Mouse (Mus musculus) liver, embryonic 15.5 days (tissue): Measurements from ENCODE around the gene Ctbp2. TPM values are rescaled to one million over a fixed set of nuclear protein-coding genes. Genes with fewer than 3 reads are reported as not detected.

Experiments used
- ATAC-seq: fragments of 200-750 bp; cut with Nextera tagmentation; 2 replicates; pipeline ENCODE4 v1.8.0; 2017; ENCODE audit warnings: moderate number of reproducible peaks, mild to moderate bottlenecking, moderate library complexity; ENCODE audit not compliant: insufficient read depth
- H3K27ac ChIP-seq: fragments of 300-500 bp; sonication (generic); replicated peaks from 2 replicates; pipeline ENCODE4 v1.5.1; 2015; ENCODE audit warnings: mild to moderate bottlenecking, inconsistent platforms
- H3K27me3 ChIP-seq: fragments of 300-500 bp; sonication (generic); 2 replicates; pipeline ENCODE4 v1.6.1; 2015; ENCODE audit warnings: mild to moderate bottlenecking, inconsistent platforms
- H3K36me3 ChIP-seq: fragments of 300-500 bp; sonication (generic); replicated peaks from 2 replicates; pipeline ENCODE4 v1.6.1; 2015; ENCODE audit warnings: moderate library complexity, mild to moderate bottlenecking, inconsistent platforms
- H3K4me1 ChIP-seq: fragments of 300-500 bp; sonication (generic); replicated peaks from 2 replicates; pipeline ENCODE4 v1.6.1; 2015; ENCODE audit warnings: inconsistent platforms
- H3K4me2 ChIP-seq: fragments of 300-500 bp; sonication (generic); 2 replicates; pipeline ENCODE4 v1.6.1; 2015; ENCODE audit warnings: moderate library complexity, mild to moderate bottlenecking, inconsistent platforms
- H3K4me3 ChIP-seq: fragments of 300-500 bp; sonication (generic); replicated peaks from 2 replicates; pipeline ENCODE4 v1.5.1; 2015; ENCODE audit warnings: mild to moderate bottlenecking, inconsistent platforms
- H3K9ac ChIP-seq: fragments of 300-500 bp; sonication (generic); 2 replicates; pipeline ENCODE4 v1.6.1; 2015; ENCODE audit warnings: moderate library complexity, mild to moderate bottlenecking, inconsistent platforms
- H3K9me3 ChIP-seq: fragments of 300-500 bp; sonication (generic); replicated peaks from 2 replicates; pipeline ENCODE4 v1.6.1; 2016; ENCODE audit warnings: inconsistent platforms
- WGBS: fragments of 180-500 bp; shearing (Covaris S2); methylation state at CpG from one replicate; pipeline ENCODE4 v1.1.7; 2015; ENCODE audit warnings: mixed read lengths; ENCODE audit not compliant: insufficient replicate concordance; 5-methylcytosine and 5-hydroxymethylcytosine counted together
- polyA plus RNA-seq: library from polyadenylated mRNA; unstranded; fragments of >200 nt; fragmentation: Nextera tagmentation; extraction: Ambion mirVana; gene quantifications from 2 replicates; pipeline ENCODE4 v1.2.1, GENCODE M21; 2015

The Ctbp2 gene
- polyA plus RNA-seq, 1 experiment from 2014 or later = 8.1 TPM

- peaks cover 8% of the 10 kb centered on the region for H3K4me1 ChIP-seq
- no peaks in the 10 kb centered on the region for H3K9me3 ChIP-seq
- H3K4me3 ChIP-seq = no peak overlapping the region
- no peak for ATAC-seq
- no peak overlapping the region for H3K4me2 ChIP-seq
- no peaks in the 10 kb centered on the region for H3K27me3 ChIP-seq
- no peak overlapping the region for H3K9ac ChIP-seq
- 12% methylated on average over 3 of the region's 3 CpGs for WGBS
- H3K27ac ChIP-seq = no peak overlapping the region
- H3K36me3 ChIP-seq = no peaks in the 10 kb centered on the region
Observed at GRCm38 (mm10) chr7:133003421-133003820, 120.7 kb downstream of the Ctbp2 start.

GRCm38 (mm10) chr7:133002271-133002670 is 121.9 kb downstream of the Ctbp2 start:
- no peak overlapping the region for H3K9ac ChIP-seq
- no peak overlapping the region for H3K4me2 ChIP-seq
- H3K9me3 ChIP-seq = no peaks in the 10 kb centered on the region
- WGBS = 89% methylated on average over 6 of the region's 6 CpGs
- H3K36me3 ChIP-seq = no peaks in the 10 kb centered on the region
- no peak overlapping the region for H3K27ac ChIP-seq
- ATAC-seq = no peak
- no peaks in the 10 kb centered on the region for H3K27me3 ChIP-seq
- no peak overlapping the region for H3K4me3 ChIP-seq
- peaks cover 8% of the 10 kb centered on the region for H3K4me1 ChIP-seq

GRCm38 (mm10) chr7:133001388-133001787 is 122.8 kb downstream of the Ctbp2 start:
- no peak overlapping the region for H3K27ac ChIP-seq
- no peak overlapping the region for H3K4me2 ChIP-seq
- no peak overlapping the region for H3K4me3 ChIP-seq

GRCm38 (mm10) chr7:132999061-132999460 is 125.1 kb downstream of the Ctbp2 start:
- no peak for ATAC-seq
- Histone ChIP-seq H3K4me1 (peaks cover 8% of the 10 kb centered on the region), H3K27me3 (no peaks in the 10 kb centered on the region), H3K9me3 (no peaks in the 10 kb centered on the region), H3K27ac (no peak overlapping the region), H3K4me3 (no peak overlapping the region), H3K4me2 (no peak overlapping the region), H3K36me3 (no peaks in the 10 kb centered on the region; the same call in 1 of the 2 replicates), H3K9ac (no peak overlapping the region)
- 79% methylated on average over 11 of the region's 11 CpGs for WGBS

More at GRCm38 (mm10) chr7:133001388-133001787, 122.8 kb downstream of the Ctbp2 start:
- no peak for ATAC-seq
- H3K4me1 ChIP-seq = peaks cover 8% of the 10 kb centered on the region
- no peaks in the 10 kb centered on the region for H3K9me3 ChIP-seq
- no peak overlapping the region for H3K9ac ChIP-seq
- no peaks in the 10 kb centered on the region for H3K27me3 ChIP-seq
- 70% methylated on average over 3 of the region's 3 CpGs for WGBS
- H3K36me3 ChIP-seq = no peaks in the 10 kb centered on the region; the same call in 1 of the 2 replicates

- WGBS = 80% methylated on average over 12 of the region's 12 CpGs
- no peak for ATAC-seq
- H3K27ac ChIP-seq = no peak overlapping the region
- H3K4me1 ChIP-seq = peaks cover 6% of the 10 kb centered on the region
- H3K9ac ChIP-seq = no peak overlapping the region
- no peak overlapping the region for H3K4me3 ChIP-seq
- no peaks in the 10 kb centered on the region; the same call in 1 of the 2 replicates for H3K36me3 ChIP-seq
- H3K9me3 ChIP-seq = no peaks in the 10 kb centered on the region
- no peak overlapping the region for H3K4me2 ChIP-seq
- H3K27me3 ChIP-seq = no peaks in the 10 kb centered on the region
Observed at GRCm38 (mm10) chr7:132998639-132999038, 125.5 kb downstream of the Ctbp2 start.

GRCm38 (mm10) chr7:132996391-132996790 is 127.8 kb downstream of the Ctbp2 start:
- no peak for ATAC-seq

GRCm38 (mm10) chr7:132994628-132995191 is 129.4 kb downstream of the Ctbp2 start:
- H3K9ac ChIP-seq = no peak overlapping the region
- 70% methylated on average over 6 of the region's 6 CpGs for WGBS
- H3K36me3 ChIP-seq = peaks cover 12% of the 10 kb centered on the region; the same call in 1 of the 2 replicates
- no peak for ATAC-seq
- H3K9me3 ChIP-seq = no peaks in the 10 kb centered on the region
- H3K4me3 ChIP-seq = no peak overlapping the region
- no peaks in the 10 kb centered on the region for H3K4me1 ChIP-seq
- no peak overlapping the region for H3K27ac ChIP-seq
- no peaks in the 10 kb centered on the region for H3K27me3 ChIP-seq
- H3K4me2 ChIP-seq = no peak overlapping the region

More at GRCm38 (mm10) chr7:132996391-132996790, 127.8 kb downstream of the Ctbp2 start:
- Histone ChIP-seq H3K27ac (no peak overlapping the region), H3K9me3 (no peaks in the 10 kb centered on the region), H3K36me3 (no peaks in the 10 kb centered on the region; the same call in 1 of the 2 replicates), H3K9ac (no peak overlapping the region), H3K27me3 (no peaks in the 10 kb centered on the region), H3K4me1 (no peaks in the 10 kb centered on the region), H3K4me3 (no peak overlapping the region), H3K4me2 (no peak overlapping the region)
- WGBS = 74% methylated on average over 5 of the region's 5 CpGs

GRCm38 (mm10) chr7:132994120-132994519 is 130.0 kb downstream of the Ctbp2 start:
- Histone ChIP-seq H3K27ac (no peak overlapping the region), H3K4me2 (no peak overlapping the region), H3K27me3 (no peaks in the 10 kb centered on the region), H3K4me3 (no peak overlapping the region), H3K4me1 (no peaks in the 10 kb centered on the region), H3K36me3 (peaks cover 16% of the 10 kb centered on the region; the same call in 1 of the 2 replicates), H3K9ac (no peak overlapping the region), H3K9me3 (no peaks in the 10 kb centered on the region)
- no peak for ATAC-seq
- WGBS = 70% methylated on average over 8 of the region's 8 CpGs

- H3K36me3 ChIP-seq = peaks cover 18% of the 10 kb centered on the region; the same call in 1 of the 2 replicates
- H3K4me1 ChIP-seq = no peaks in the 10 kb centered on the region
- WGBS = 75% methylated on average over 9 of the region's 9 CpGs
- no peak overlapping the region for H3K4me2 ChIP-seq
- ATAC-seq = no peak
- H3K27ac ChIP-seq = no peak overlapping the region
- H3K9me3 ChIP-seq = no peaks in the 10 kb centered on the region
- H3K4me3 ChIP-seq = no peak overlapping the region
- no peaks in the 10 kb centered on the region for H3K27me3 ChIP-seq
- H3K9ac ChIP-seq = no peak overlapping the region
Observed at GRCm38 (mm10) chr7:132992967-132993615, 131.1 kb downstream of the Ctbp2 start.

- H3K27ac ChIP-seq = no peak overlapping the region
- no peak overlapping the region for H3K4me3 ChIP-seq
- no peak for ATAC-seq
- H3K9ac ChIP-seq = no peak overlapping the region
- H3K9me3 ChIP-seq = no peaks in the 10 kb centered on the region
- H3K4me2 ChIP-seq = no peak overlapping the region
- 83% methylated on average over 14 of the region's 14 CpGs for WGBS
- no peaks in the 10 kb centered on the region for H3K4me1 ChIP-seq
- peaks cover 26% of the 10 kb centered on the region for H3K36me3 ChIP-seq
- no peaks in the 10 kb centered on the region for H3K27me3 ChIP-seq
Observed at GRCm38 (mm10) chr7:132991240-132991900, 132.8 kb downstream of the Ctbp2 start.

- H3K9me3 ChIP-seq = no peaks in the 10 kb centered on the region
- H3K27ac ChIP-seq = no peak overlapping the region
- no peak overlapping the region for H3K9ac ChIP-seq
- peaks cover 38% of the 10 kb centered on the region for H3K36me3 ChIP-seq
- no peak overlapping the region for H3K4me3 ChIP-seq
- no peak overlapping the region for H3K4me2 ChIP-seq
- WGBS = 78% methylated on average over 5 of the region's 5 CpGs
- no peaks in the 10 kb centered on the region for H3K27me3 ChIP-seq
- ATAC-seq = no peak
- H3K4me1 ChIP-seq = no peaks in the 10 kb centered on the region
Observed at GRCm38 (mm10) chr7:132989839-132990238, 134.3 kb downstream of the Ctbp2 start.
